Mouse (Mus musculus): ENCODE results near the gene Gpsm1. TPM values are rescaled to one million over a fixed set of nuclear protein-coding genes. Genes with fewer than 3 reads are reported as not detected.
A peak's percentile ranks its signal among the peaks of the same experiment; 100 is the strongest.

The Gpsm1 gene
- polyA plus RNA-seq, 1 experiment from 2014 or later, result 18.9 TPM

GRCm38 (mm10) chr2:26320245-26321185, 5.2 kb downstream of the Gpsm1 start:
- Histone ChIP-seq H3K4me1 (replicated peaks; ENCODE audit: control insufficient read depth, insufficient read depth, low read length) (peaks cover 17% of the 10 kb centered on the region), H3K27me3 (replicated peaks; ENCODE audit: control insufficient read depth, insufficient read depth, low read length) (0 out of 2 replicates have a peak, but pooled peaks cover 2% of the 10 kb centered on the region), H3K4me2 (no peak overlapping the region), H3K9me3 (ENCODE audit: control insufficient read depth, low read length) (no peaks in the 10 kb centered on the region), H3K36me3 (ENCODE audit: control insufficient read depth, insufficient read depth, low read length) (0 out of 2 replicates have a peak, but pooled peaks cover 11% of the 10 kb centered on the region), H3K4me3 (ENCODE audit: low read depth, low read length) (no peak overlapping the region), H3K27ac (ENCODE audit: low read depth, low read length) (no peak overlapping the region), H3K9ac (ENCODE audit: low read depth, low read length) (no peak overlapping the region)
- DNase-seq (ENCODE audit: low spot score) (no peak), ATAC-seq (replicated peaks; ENCODE audit: low FRiP score) (no peak)
- WGBS, result 82% methylated on average over 14 of the region's 14 CpGs

- Histone ChIP-seq H3K4me1 (replicated peaks; ENCODE audit: control insufficient read depth, insufficient read depth, low read length) (no peaks in the 10 kb centered on the region), H3K4me2 (no peak overlapping the region), H3K4me3 (ENCODE audit: low read depth, low read length) (no peak overlapping the region), H3K36me3 (ENCODE audit: control insufficient read depth, insufficient read depth, low read length) (peaks cover 19% of the 10 kb centered on the region; the same call in 1 of the 2 replicates), H3K27me3 (replicated peaks; ENCODE audit: control insufficient read depth, insufficient read depth, low read length) (no peaks in the 10 kb centered on the region), H3K9ac (ENCODE audit: low read depth, low read length) (0 out of 2 replicates have a peak overlapping the region, but pooled peaks have one; percentile 34), H3K9me3 (ENCODE audit: control insufficient read depth, low read length) (no peaks in the 10 kb centered on the region), H3K27ac (ENCODE audit: low read depth, low read length) (no peak overlapping the region)
- ATAC-seq (replicated peaks; ENCODE audit: low FRiP score) (no peak), DNase-seq (ENCODE audit: low spot score) (no peak)
- WGBS, result 83% methylated on average over 13 of the region's 13 CpGs
Observed at GRCm38 (mm10) chr2:26323589-26324325, 8.4 kb downstream of the Gpsm1 start.

GRCm38 (mm10) chr2:26324917-26325316, 9.6 kb downstream of the Gpsm1 start:
- no peak overlapping the region for H3K27ac ChIP-seq (ENCODE audit: low read depth, low read length)
- H3K27me3 ChIP-seq (replicated peaks; ENCODE audit: control insufficient read depth, insufficient read depth, low read length), result no peaks in the 10 kb centered on the region
- H3K4me3 ChIP-seq (ENCODE audit: low read depth, low read length), result no peak overlapping the region
- no peaks in the 10 kb centered on the region for H3K4me1 ChIP-seq (replicated peaks; ENCODE audit: control insufficient read depth, insufficient read depth, low read length)
- WGBS, result 77% methylated on average over 2 of the region's 2 CpGs
- no peaks in the 10 kb centered on the region for H3K9me3 ChIP-seq (ENCODE audit: control insufficient read depth, low read length)
- H3K36me3 ChIP-seq (ENCODE audit: control insufficient read depth, insufficient read depth, low read length), result peaks cover 19% of the 10 kb centered on the region; the same call in 1 of the 2 replicates
- DNase-seq (ENCODE audit: low spot score) (no peak), ATAC-seq (replicated peaks; ENCODE audit: low FRiP score) (no peak)
- no peak overlapping the region for H3K9ac ChIP-seq (ENCODE audit: low read depth, low read length)
- H3K4me2 ChIP-seq, result no peak overlapping the region

GRCm38 (mm10) chr2:26325386-26326181, 10.3 kb downstream of the Gpsm1 start:
- Histone ChIP-seq H3K4me2 (no peak overlapping the region), H3K4me1 (replicated peaks; ENCODE audit: control insufficient read depth, insufficient read depth, low read length) (no peaks in the 10 kb centered on the region), H3K9me3 (ENCODE audit: control insufficient read depth, low read length) (no peaks in the 10 kb centered on the region), H3K36me3 (ENCODE audit: control insufficient read depth, insufficient read depth, low read length) (peaks cover 19% of the 10 kb centered on the region; the same call in 1 of the 2 replicates), H3K9ac (ENCODE audit: low read depth, low read length) (no peak overlapping the region), H3K27ac (ENCODE audit: low read depth, low read length) (no peak overlapping the region), H3K27me3 (replicated peaks; ENCODE audit: control insufficient read depth, insufficient read depth, low read length) (no peaks in the 10 kb centered on the region), H3K4me3 (ENCODE audit: low read depth, low read length) (no peak overlapping the region)
- WGBS, result 61% methylated on average over 15 of the region's 15 CpGs
- DNase-seq (ENCODE audit: low spot score), result peak; percentile 64
- peak; percentile 80 for ATAC-seq (replicated peaks; ENCODE audit: low FRiP score)

- peaks cover 19% of the 10 kb centered on the region; the same call in 1 of the 2 replicates for H3K36me3 ChIP-seq (ENCODE audit: control insufficient read depth, insufficient read depth, low read length)
Observed at GRCm38 (mm10) chr2:26327852-26328251, 12.5 kb downstream of the Gpsm1 start.

GRCm38 (mm10) chr2:26329402-26329801, 14.1 kb downstream of the Gpsm1 start:
- Histone ChIP-seq H3K9ac (ENCODE audit: low read depth, low read length) (no peak overlapping the region), H3K27me3 (replicated peaks; ENCODE audit: control insufficient read depth, insufficient read depth, low read length) (no peaks in the 10 kb centered on the region), H3K4me3 (ENCODE audit: low read depth, low read length) (no peak overlapping the region), H3K27ac (ENCODE audit: low read depth, low read length) (no peak overlapping the region), H3K4me2 (no peak overlapping the region), H3K4me1 (replicated peaks; ENCODE audit: control insufficient read depth, insufficient read depth, low read length) (no peaks in the 10 kb centered on the region), H3K36me3 (ENCODE audit: control insufficient read depth, insufficient read depth, low read length) (peaks cover 11% of the 10 kb centered on the region; the same call in 1 of the 2 replicates), H3K9me3 (ENCODE audit: control insufficient read depth, low read length) (no peaks in the 10 kb centered on the region)
- ATAC-seq (replicated peaks; ENCODE audit: low FRiP score), result no peak
- WGBS, result 67% methylated on average over 8 of the region's 8 CpGs
- DNase-seq (ENCODE audit: low spot score), result no peak

More at GRCm38 (mm10) chr2:26327852-26328251, 12.5 kb downstream of the Gpsm1 start:
- DNase-seq (ENCODE audit: low spot score) (no peak), ATAC-seq (replicated peaks; ENCODE audit: low FRiP score) (no peak)
- H3K4me3 ChIP-seq (ENCODE audit: low read depth, low read length), result no peak overlapping the region
- H3K4me1 ChIP-seq (replicated peaks; ENCODE audit: control insufficient read depth, insufficient read depth, low read length), result no peaks in the 10 kb centered on the region
- no peaks in the 10 kb centered on the region for H3K27me3 ChIP-seq (replicated peaks; ENCODE audit: control insufficient read depth, insufficient read depth, low read length)
- 83% methylated on average over 4 of the region's 4 CpGs for WGBS
- H3K4me2 ChIP-seq, result no peak overlapping the region
- no peak overlapping the region for H3K9ac ChIP-seq (ENCODE audit: low read depth, low read length)
- H3K9me3 ChIP-seq (ENCODE audit: control insufficient read depth, low read length), result no peaks in the 10 kb centered on the region
- no peak overlapping the region for H3K27ac ChIP-seq (ENCODE audit: low read depth, low read length)

- ATAC-seq (replicated peaks; ENCODE audit: low FRiP score), result no peak
- Histone ChIP-seq H3K36me3 (ENCODE audit: control insufficient read depth, insufficient read depth, low read length) (peaks cover 10% of the 10 kb centered on the region; the same call in 1 of the 2 replicates), H3K4me3 (ENCODE audit: low read depth, low read length) (no peak overlapping the region), H3K9me3 (ENCODE audit: control insufficient read depth, low read length) (no peaks in the 10 kb centered on the region), H3K9ac (ENCODE audit: low read depth, low read length) (no peak overlapping the region), H3K27me3 (replicated peaks; ENCODE audit: control insufficient read depth, insufficient read depth, low read length) (no peaks in the 10 kb centered on the region), H3K4me2 (no peak overlapping the region), H3K27ac (ENCODE audit: low read depth, low read length) (no peak overlapping the region), H3K4me1 (replicated peaks; ENCODE audit: control insufficient read depth, insufficient read depth, low read length) (no peaks in the 10 kb centered on the region)
- no peak for DNase-seq (ENCODE audit: low spot score)
- 88% methylated on average over 4 of the region's 4 CpGs for WGBS
Observed at GRCm38 (mm10) chr2:26330056-26330468, 14.7 kb downstream of the Gpsm1 start.

GRCm38 (mm10) chr2:26330702-26331101, 15.4 kb downstream of the Gpsm1 start:
- peaks cover 8% of the 10 kb centered on the region; the same call in 1 of the 2 replicates for H3K36me3 ChIP-seq (ENCODE audit: control insufficient read depth, insufficient read depth, low read length)
- no peaks in the 10 kb centered on the region for H3K4me1 ChIP-seq (replicated peaks; ENCODE audit: control insufficient read depth, insufficient read depth, low read length)
- H3K4me2 ChIP-seq, result no peak overlapping the region
- no peaks in the 10 kb centered on the region for H3K9me3 ChIP-seq (ENCODE audit: control insufficient read depth, low read length)
- no peak for ATAC-seq (replicated peaks; ENCODE audit: low FRiP score)
- 80% methylated on average over 6 of the region's 6 CpGs for WGBS
- H3K27ac ChIP-seq (ENCODE audit: low read depth, low read length), result no peak overlapping the region
- no peak overlapping the region for H3K9ac ChIP-seq (ENCODE audit: low read depth, low read length)
- no peak overlapping the region for H3K4me3 ChIP-seq (ENCODE audit: low read depth, low read length)
- no peaks in the 10 kb centered on the region for H3K27me3 ChIP-seq (replicated peaks; ENCODE audit: control insufficient read depth, insufficient read depth, low read length)
- DNase-seq (ENCODE audit: low spot score), result no peak
